Mouse (Mus musculus) bone marrow macrophage, adult 2 months (primary cell): ENCODE data around the gene Limk1.

Source experiments
- CTCF ChIP-seq: IDR thresholded peaks from 2 replicates; pipeline ENCODE4 v1.5.1; 2012; ENCODE audit warnings: low read depth, mild to moderate bottlenecking, low read length, moderate library complexity
- POLR2A ChIP-seq: IDR thresholded peaks from 2 replicates; pipeline ENCODE4 v1.6.1; 2012; ENCODE audit warnings: mild to moderate bottlenecking, low read depth, low read length, borderline replicate concordance

DNA sequence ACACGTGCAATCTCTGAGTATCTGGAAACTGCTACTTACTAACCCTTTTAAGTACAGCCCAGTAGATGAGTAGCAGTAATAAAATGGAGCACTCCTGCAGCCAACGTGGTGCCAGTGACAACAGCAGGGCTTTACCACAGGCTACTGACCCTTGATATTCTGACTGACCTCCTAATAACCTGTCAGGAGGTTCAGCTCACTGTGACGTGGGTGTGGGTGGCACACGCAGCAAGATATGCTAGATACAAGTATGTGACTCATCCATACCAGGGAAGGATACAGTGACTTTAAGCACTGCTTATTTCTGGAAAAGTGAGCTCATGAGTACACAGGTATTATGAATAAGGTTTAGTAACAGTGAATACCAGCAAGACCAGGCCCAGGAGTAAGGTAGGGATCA is 58.9 kb downstream of the Limk1 start:
- TF ChIP-seq POLR2A: no peak
- TF ChIP-seq CTCF: no peak
